Mouse (Mus musculus): Measurements from ENCODE around the gene Gm21775.
"Not testable (repeated sequence)": the region's sequence is repeated elsewhere in the genome, so short reads cannot be mapped to it uniquely, and the experiment has no call there.

The Gm21775 gene

GRCm38 (mm10) chrY:10553153-10553552 lies at the start of gene Gm21775:
Gene Gm21775, plus strand, starts transcription at chrY:10553453.
- not testable (repeated sequence) for H3K4me3 ChIP-seq (replicated peaks; ENCODE audit: low read length); H3K36me3 ChIP-seq (ENCODE audit: insufficient read depth, low read length); H3K27me3 ChIP-seq (ENCODE audit: insufficient read depth, low read length); H3K9me3 ChIP-seq (ENCODE audit: low read length); H3K4me1 ChIP-seq (replicated peaks; ENCODE audit: low read depth, low read length)

- not testable (repeated sequence) for H3K4me3 ChIP-seq (replicated peaks; ENCODE audit: low read length); H3K9me3 ChIP-seq (ENCODE audit: low read length); H3K27me3 ChIP-seq (ENCODE audit: insufficient read depth, low read length); H3K4me1 ChIP-seq (replicated peaks; ENCODE audit: low read depth, low read length); H3K36me3 ChIP-seq (ENCODE audit: insufficient read depth, low read length)
These were observed 17.3 kb upstream of the Gm21775 start, which contains the start of gene Gm20737 for GRCm38 (mm10) chrY:10535942-10536341. Gene Gm20737, minus strand, starts transcription at chrY:10536042.

Measured in E14TG2a.4 (cell line).